Mouse (Mus musculus): Measurements from ENCODE around the gene 4930442H23Rik. TPM values are rescaled to one million over a fixed set of nuclear protein-coding genes. Genes with fewer than 3 reads are reported as not detected.

Gene 4930442H23Rik
- polyA plus RNA-seq, 1 experiment, result not detected

DNA sequence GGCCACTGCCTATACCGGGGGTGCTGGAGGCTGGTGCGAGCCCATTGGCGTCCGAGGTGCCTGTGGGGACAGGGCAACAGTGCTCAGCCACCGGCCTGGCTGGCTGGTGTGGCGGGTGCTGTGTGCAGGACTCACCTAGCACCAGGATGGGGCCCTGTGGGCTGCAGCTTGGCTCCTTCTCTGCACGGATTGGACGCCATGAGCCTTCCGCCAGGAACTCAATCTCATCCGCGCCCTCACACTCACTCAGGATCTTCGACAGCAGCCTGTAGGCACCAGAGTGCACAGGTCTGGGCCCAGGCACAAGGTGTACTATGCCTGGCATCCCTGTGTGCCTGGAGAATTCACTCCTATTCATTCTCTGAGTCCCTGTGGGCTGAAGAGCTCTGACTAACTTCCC is 29.3 kb downstream of the 4930442H23Rik start:
- DNase-seq (ENCODE audit: low read depth), result no peak
- no peak for TF ChIP-seq POLR2A (IDR thresholded peaks at IDR 0.05; ENCODE audit: borderline replicate concordance, extremely low read depth, insufficient read depth, insufficient read length, poor library complexity, severe bottlenecking)
- TF ChIP-seq CTCF (IDR thresholded peaks at IDR 0.05; ENCODE audit: borderline replicate concordance, extremely low read depth, insufficient read depth, insufficient read length), result no peak

DNA sequence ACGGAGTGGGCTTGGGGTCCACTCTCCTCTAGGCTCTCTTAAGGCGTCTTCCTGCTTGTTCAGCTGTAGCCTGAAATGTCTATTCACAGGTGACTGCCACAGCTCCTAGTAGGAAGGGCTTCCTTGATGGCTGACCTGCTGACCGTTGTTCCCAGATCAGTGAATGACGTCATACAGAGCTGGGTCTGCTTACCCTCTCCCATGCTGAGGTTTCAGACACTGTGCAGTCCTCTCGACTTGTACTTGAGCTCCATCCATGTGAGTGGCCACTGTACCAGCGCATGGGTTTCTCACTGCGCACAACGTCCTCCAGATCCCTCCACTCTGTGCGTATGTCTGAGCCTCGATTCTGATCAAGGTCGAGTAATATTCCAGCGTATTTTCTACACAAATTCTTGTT is 31.0 kb downstream of the 4930442H23Rik start:
- TF ChIP-seq CTCF (IDR thresholded peaks at IDR 0.05; ENCODE audit: borderline replicate concordance, extremely low read depth, insufficient read depth, insufficient read length) (no peak), POLR2A (IDR thresholded peaks at IDR 0.05; ENCODE audit: borderline replicate concordance, extremely low read depth, insufficient read depth, insufficient read length, poor library complexity, severe bottlenecking) (no peak)
- DNase-seq (ENCODE audit: low read depth), result no peak

DNA sequence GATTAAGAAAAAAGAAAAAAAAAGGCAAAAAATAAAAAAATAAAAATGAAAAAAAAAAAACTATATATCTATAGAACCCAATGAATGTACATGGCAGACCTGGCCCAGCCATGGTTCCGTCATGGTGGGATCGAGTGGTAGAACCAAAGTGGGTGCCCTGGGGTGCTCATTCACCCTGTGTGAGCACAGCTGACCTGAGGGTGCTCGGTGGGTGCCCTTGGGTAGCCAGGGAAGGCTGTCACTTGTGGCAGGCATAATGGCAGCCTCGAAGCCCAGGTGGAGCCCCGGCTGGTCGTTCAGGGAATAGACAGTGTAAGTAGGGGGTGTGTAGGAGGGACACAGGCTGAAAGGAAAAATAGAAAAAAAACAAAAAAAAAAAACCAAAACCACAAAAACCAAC is 32.4 kb downstream of the 4930442H23Rik start:
- DNase-seq (ENCODE audit: low read depth), result no peak
- no peak for TF ChIP-seq CTCF (IDR thresholded peaks at IDR 0.05; ENCODE audit: borderline replicate concordance, extremely low read depth, insufficient read depth, insufficient read length)
- TF ChIP-seq POLR2A (IDR thresholded peaks at IDR 0.05; ENCODE audit: borderline replicate concordance, extremely low read depth, insufficient read depth, insufficient read length, poor library complexity, severe bottlenecking), result no peak

DNA sequence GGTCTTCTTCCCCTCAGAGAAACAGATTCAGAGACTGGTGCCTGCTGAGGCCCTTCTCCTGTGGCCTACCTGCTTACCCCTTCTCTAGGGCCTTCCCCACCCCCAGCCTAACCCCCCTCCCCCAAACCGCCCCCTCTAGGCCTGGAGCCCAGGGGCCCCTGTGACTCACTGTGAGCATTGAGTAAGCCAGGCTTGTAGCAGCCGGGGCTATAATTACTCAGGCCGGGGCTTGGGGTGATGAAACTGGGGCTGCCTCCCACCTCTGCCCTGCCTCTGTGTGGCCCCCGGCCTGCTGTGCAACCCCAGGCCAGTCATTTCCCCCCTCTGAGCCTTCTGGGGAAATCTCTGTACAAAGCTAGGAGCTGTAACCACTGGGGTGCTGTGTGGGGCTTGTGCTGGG is 37.4 kb downstream of the 4930442H23Rik start:
- DNase-seq (ENCODE audit: low read depth), result no peak
- TF ChIP-seq CTCF (IDR thresholded peaks at IDR 0.05; ENCODE audit: borderline replicate concordance, extremely low read depth, insufficient read depth, insufficient read length) (no peak), POLR2A (IDR thresholded peaks at IDR 0.05; ENCODE audit: borderline replicate concordance, extremely low read depth, insufficient read depth, insufficient read length, poor library complexity, severe bottlenecking) (no peak)

DNA sequence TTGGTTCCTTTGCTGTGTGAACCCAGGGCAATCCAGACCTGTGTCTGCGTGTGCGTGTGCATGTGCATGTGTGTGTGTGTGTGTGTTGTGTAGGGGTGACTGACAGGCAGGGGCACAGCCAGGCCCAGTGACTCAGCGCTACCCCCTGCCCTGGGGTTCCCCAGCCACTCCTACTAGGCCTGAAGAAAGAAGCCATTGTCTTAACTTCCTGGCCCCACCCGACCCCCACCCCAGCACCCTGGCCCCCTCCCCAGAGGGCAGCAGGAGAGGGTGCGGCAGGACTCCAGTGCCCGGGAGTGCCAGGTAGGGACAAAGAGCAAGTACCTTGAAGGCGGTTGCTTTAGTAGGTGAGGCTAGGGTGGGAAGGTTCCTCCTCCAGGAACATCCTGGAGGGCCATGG is 37.9 kb downstream of the 4930442H23Rik start:
- no peak for TF ChIP-seq CTCF (IDR thresholded peaks at IDR 0.05; ENCODE audit: borderline replicate concordance, extremely low read depth, insufficient read depth, insufficient read length)
- TF ChIP-seq POLR2A (IDR thresholded peaks at IDR 0.05; ENCODE audit: borderline replicate concordance, extremely low read depth, insufficient read depth, insufficient read length, poor library complexity, severe bottlenecking), result no peak
- DNase-seq (ENCODE audit: low read depth), result no peak

DNA sequence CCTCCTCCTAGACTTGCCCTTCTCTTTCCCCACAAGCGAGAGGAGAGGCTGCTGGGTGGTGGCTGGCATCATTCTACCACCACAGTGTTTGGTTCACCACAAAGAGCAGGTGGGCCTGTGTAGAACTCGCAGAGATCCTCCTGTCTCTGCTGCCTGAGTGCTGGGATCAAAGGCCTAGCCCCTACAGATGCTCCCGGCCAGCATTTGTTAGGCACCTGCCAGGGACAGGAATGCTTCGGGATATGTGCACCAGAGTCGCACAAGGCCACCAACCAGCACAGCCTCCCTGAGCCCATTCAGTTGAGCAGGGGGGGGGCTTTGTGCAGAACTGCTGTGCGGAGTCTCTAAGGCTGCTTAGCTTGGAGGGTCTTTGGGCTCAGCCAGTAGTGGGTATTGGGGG is 38.3 kb downstream of the 4930442H23Rik start:
- no peak for DNase-seq (ENCODE audit: low read depth)
- TF ChIP-seq CTCF (IDR thresholded peaks at IDR 0.05; ENCODE audit: borderline replicate concordance, extremely low read depth, insufficient read depth, insufficient read length), result no peak

DNA sequence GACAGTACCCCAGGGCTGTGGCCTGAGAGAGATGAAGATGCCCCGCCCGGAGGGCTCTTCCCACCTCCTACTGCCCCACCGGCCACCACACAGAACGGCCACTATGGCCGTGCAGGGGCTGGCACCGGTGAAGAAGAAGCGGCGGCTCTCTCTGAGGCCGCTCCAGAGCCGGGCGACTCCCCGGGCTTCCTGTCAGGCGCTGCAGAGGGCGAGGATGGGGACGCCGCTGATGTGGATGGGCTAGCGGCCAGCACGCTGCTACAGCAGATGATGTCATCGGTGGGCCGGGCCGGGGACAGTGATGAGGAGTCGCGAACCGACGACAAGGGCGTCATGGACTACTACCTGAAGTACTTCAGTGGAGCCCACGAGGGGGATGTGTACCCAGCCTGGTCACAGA is 39.0 kb downstream of the 4930442H23Rik start:
- TF ChIP-seq POLR2A (IDR thresholded peaks at IDR 0.05; ENCODE audit: borderline replicate concordance, extremely low read depth, insufficient read depth, insufficient read length, poor library complexity, severe bottlenecking) (no peak), CTCF (IDR thresholded peaks at IDR 0.05; ENCODE audit: borderline replicate concordance, extremely low read depth, insufficient read depth, insufficient read length) (no peak)
- DNase-seq (ENCODE audit: low read depth), result no peak

DNA sequence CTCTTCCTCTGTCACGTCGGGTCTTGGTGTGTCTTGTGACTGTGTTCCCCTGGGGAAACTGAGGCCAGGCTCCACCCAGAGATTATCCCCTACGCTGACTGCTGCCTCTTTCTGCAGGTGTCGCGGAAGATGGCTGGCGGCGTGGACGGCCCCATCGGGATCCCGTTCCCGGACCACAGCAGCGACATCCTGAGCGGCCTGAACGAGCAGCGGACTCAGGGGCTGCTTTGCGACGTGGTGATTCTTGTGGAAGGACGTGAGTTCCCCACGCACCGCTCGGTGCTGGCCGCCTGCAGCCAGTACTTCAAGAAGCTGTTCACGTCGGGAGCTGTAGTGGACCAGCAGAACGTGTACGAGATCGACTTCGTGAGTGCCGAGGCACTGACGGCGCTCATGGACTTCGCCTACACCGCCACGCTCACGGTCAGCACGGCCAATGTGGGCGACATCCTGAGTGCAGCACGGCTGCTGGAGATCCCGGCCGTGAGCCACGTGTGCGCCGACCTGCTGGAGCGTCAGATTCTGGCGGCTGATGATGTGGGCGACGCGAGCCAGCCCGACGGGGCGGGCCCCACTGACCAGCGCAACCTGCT is 39.7 kb downstream of the 4930442H23Rik start:
- TF ChIP-seq CTCF (IDR thresholded peaks at IDR 0.05; ENCODE audit: borderline replicate concordance, extremely low read depth, insufficient read depth, insufficient read length) (no peak), POLR2A (IDR thresholded peaks at IDR 0.05; ENCODE audit: borderline replicate concordance, extremely low read depth, insufficient read depth, insufficient read length, poor library complexity, severe bottlenecking) (no peak)
- no peak for DNase-seq (ENCODE audit: low read depth)

DNA sequence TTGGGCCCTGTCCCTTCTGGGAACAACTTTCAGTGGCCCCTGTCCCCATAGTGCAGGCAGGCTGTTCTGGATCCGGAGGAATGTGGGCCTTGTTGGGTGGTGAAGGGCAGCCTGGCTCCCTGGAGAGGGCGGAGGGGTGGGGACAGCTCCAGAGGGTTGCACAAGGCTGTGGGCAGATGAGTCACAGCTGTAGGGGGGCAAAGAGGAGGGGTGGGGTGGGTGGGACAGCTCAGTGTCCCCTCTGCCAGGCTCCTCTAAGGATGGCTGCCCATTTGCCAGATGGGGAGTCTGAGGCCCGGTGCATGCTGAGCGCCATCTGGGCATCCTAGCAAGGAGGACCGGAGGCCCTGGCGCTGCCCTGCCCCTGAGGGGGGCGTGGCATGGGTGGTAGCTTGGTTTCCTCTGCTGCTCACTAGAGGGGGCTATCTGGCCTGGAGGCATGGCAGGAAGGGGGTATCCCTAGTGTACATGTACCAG is 40.5 kb downstream of the 4930442H23Rik start:
- TF ChIP-seq CTCF (IDR thresholded peaks at IDR 0.05; ENCODE audit: borderline replicate concordance, extremely low read depth, insufficient read depth, insufficient read length) (no peak), POLR2A (IDR thresholded peaks at IDR 0.05; ENCODE audit: borderline replicate concordance, extremely low read depth, insufficient read depth, insufficient read length, poor library complexity, severe bottlenecking) (no peak)
- DNase-seq (ENCODE audit: low read depth), result no peak

DNA sequence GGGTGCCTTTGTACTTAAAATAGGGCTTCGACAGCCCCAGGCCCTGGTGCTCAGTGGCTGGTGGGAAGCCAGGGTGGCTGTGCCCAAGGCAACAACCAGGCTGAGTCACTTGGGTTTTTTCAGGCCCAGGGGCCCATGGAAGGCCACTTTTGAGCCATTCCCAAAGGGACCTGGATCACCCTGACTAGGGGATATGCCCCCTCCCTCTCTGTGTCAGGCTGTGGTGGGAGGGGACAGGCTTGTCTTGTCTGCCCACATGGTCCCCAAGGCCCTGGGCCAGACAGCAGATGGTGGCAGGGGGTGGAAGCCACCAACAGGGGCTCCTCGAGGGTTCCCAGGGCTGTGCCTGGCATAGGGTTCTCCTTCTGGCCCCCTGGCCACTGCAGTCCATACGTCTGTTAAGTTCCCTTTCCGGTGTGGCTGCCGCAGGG is 41.1 kb downstream of the 4930442H23Rik start:
- peak; percentile 47 for DNase-seq (ENCODE audit: low read depth)
- TF ChIP-seq CTCF (IDR thresholded peaks at IDR 0.05; ENCODE audit: borderline replicate concordance, extremely low read depth, insufficient read depth, insufficient read length) (no peak), POLR2A (IDR thresholded peaks at IDR 0.05; ENCODE audit: borderline replicate concordance, extremely low read depth, insufficient read depth, insufficient read length, poor library complexity, severe bottlenecking) (no peak)

DNA sequence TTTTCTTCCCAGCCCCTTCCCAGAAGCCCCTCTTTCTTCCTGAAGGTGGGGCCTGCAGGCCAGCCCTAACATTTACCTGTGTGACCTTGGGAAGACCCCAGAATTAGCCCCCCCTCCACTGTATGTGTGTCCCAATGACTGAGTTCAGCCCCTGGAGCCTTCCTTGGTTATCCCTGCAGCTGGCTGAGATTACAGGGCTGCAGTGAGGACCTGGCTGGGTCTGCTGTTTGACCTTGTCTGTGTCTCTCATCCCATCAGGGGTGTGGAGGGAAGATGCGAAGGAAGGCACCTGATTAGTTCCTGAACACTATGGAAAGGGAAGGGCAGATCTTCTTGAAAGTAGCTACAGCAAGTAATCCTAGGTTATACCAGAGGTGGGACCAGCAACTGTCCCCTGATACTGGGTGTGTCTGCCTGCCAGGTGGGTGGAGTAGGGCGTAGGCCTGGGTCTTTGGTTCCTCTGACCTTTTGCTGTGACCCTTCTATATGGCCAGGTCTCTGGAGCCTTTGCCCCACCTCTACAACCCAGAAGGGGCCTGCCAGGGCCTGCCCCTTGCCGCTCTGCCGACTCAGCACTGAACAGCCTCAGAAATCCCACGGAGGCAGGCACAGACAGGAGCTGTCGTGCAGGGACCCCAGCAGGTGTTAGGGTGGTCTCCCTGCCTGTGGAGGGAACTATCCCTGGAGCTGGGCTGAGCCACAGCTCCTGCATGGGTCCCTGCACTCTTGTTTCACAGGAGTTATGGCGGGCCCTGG is 42.0 kb downstream of the 4930442H23Rik start:
- no peak for TF ChIP-seq CTCF (IDR thresholded peaks at IDR 0.05; ENCODE audit: borderline replicate concordance, extremely low read depth, insufficient read depth, insufficient read length)
- no peak for TF ChIP-seq POLR2A (IDR thresholded peaks at IDR 0.05; ENCODE audit: borderline replicate concordance, extremely low read depth, insufficient read depth, insufficient read length, poor library complexity, severe bottlenecking)
- no peak for DNase-seq (ENCODE audit: low read depth)

All from brain, embryonic 14.5 days (tissue).